Mouse (Mus musculus): ENCODE data around the gene Dnajc25. TPM values are rescaled to one million over a fixed set of nuclear protein-coding genes. Genes with fewer than 3 reads are reported as not detected.

Dnajc25 gene
- polyA plus RNA-seq (2014; fragmentation: Illumina TruSeq; extraction: RNeasy Lipid Tissue Mini Kit (QIAGEN cat#74804)), result 36.6 TPM

DNA sequence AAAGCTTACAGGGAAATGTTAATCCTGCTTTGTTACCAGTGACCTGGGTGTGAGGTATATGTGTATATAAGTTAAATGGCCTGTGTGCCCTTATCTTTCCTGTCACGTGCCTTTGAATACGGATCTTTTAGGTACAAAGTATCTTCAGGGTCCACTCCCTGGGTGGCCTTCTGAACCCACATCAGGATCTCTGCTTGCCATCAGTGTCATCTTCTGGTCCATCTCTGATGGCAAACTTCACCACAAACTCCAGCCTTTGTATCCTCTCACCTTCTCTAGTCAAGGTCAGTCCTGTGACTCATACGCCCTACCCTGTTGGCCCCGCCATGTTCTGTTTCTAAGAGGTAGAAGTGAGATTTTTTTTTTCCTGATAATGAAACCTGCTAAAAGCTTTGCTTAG, at the start of gene Dnajc25:
Gene Dnajc25, plus strand, starts transcription at position 301 of the 400 bp plus-strand sequence.

GRCm38 (mm10) chr4:58986540-58987190, 8.2 kb upstream of the Dnajc25 start, which contains the start of gene Ptgr1:
Ptgr1 (minus strand) TSS chr4:58987119.

GRCm38 (mm10) chr4:59002948-59003805, 8.3 kb downstream of the Dnajc25 start, which contains the start of gene Gm20503:
Gm20503 (plus strand) TSS chr4:59003210.

GRCm38 (mm10) chr4:59034918-59035785, 40.3 kb downstream of the Dnajc25 start, which contains the start of gene Gng10:
Gng10 (plus strand) TSS chr4:59035088.

Other genes with a start within 250 kb of the Dnajc25 start
- gene Olfr267, start 207.3 kb upstream of the Dnajc25 start, polyA plus RNA-seq (2014; fragmentation: Illumina TruSeq; extraction: RNeasy Lipid Tissue Mini Kit (QIAGEN cat#74804)), result not detected
- gene Ecpas, start 82.3 kb upstream of the Dnajc25 start, polyA plus RNA-seq (2014; fragmentation: Illumina TruSeq; extraction: RNeasy Lipid Tissue Mini Kit (QIAGEN cat#74804)), result 151 TPM
- gene Zkscan16, start 51.4 kb upstream of the Dnajc25 start, polyA plus RNA-seq (2014; fragmentation: Illumina TruSeq; extraction: RNeasy Lipid Tissue Mini Kit (QIAGEN cat#74804)), result 2.6 TPM
- 14.3 TPM for gene Ptgr1, start 7.9 kb upstream of the Dnajc25 start, polyA plus RNA-seq (2014; fragmentation: Illumina TruSeq; extraction: RNeasy Lipid Tissue Mini Kit (QIAGEN cat#74804))
- gene Gm20503, start 8.1 kb downstream of the Dnajc25 start, polyA plus RNA-seq (2014; fragmentation: Illumina TruSeq; extraction: RNeasy Lipid Tissue Mini Kit (QIAGEN cat#74804)), result not detected
- 166 TPM for gene Gng10, start 40.0 kb downstream of the Dnajc25 start, polyA plus RNA-seq (2014; fragmentation: Illumina TruSeq; extraction: RNeasy Lipid Tissue Mini Kit (QIAGEN cat#74804))
- gene AI481877, start 143.9 kb downstream of the Dnajc25 start, polyA plus RNA-seq (2014; fragmentation: Illumina TruSeq; extraction: RNeasy Lipid Tissue Mini Kit (QIAGEN cat#74804)), result 2.8 TPM
- 118 TPM for gene Ugcg, start 194.2 kb downstream of the Dnajc25 start, polyA plus RNA-seq (2014; fragmentation: Illumina TruSeq; extraction: RNeasy Lipid Tissue Mini Kit (QIAGEN cat#74804))